Mouse (Mus musculus) left cerebral cortex, adult 18-20 months (tissue): ENCODE data around the gene Rabep1. TPM values are rescaled to one million over a fixed set of nuclear protein-coding genes. Genes with fewer than 3 reads are reported as not detected.
"Not testable (repeated sequence)": the region's sequence is repeated elsewhere in the genome, so short reads cannot be mapped to it uniquely, and the experiment has no call there.

Experiments
- DNase-seq, 2 experiments: peaks; one replicate each; pipeline ENCODE4 v3.0.0; 2021 to 2022; ENCODE audit warnings: low spot score in 2 of 2, mixed read lengths in 1 of 2
- total RNA-seq, 2 experiments: library from RNA; stranded (reverse); gene quantifications; 2 replicates each; pipeline ENCODE4 v1.2.3; 2021

Gene Rabep1
- total RNA-seq, 2 experiments from 2014 or later = 140 TPM

DNA sequence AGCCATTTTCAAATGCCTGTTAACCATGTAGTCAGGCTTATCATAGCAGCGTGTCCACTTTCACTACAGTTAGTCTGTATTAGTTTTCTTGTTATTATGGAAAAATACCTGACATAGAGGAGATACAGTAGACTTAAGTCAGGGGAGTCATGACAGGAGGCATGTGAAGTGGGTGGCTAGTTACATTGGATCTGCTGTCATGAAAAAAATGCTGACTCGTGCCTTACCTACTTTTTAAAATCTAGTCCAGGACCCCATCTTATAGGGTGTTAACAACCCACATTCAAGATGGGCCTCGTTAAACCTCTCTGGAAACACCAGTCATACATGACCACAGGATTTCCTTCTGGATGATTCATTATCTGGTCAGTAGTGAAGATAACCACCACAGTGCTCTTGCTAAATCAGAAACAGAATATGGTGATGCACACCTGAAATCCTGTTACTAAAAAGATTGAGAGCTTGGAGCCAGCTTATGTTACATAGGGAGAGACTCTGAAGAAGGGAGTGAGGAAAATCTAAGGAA, 38.4 kb downstream of the Rabep1 start:
- no peak for DNase-seq

- no peak for DNase-seq
These were observed 46.1 kb downstream of the Rabep1 start for GRCm38 (mm10) chr11:70890643-70891042.

DNA sequence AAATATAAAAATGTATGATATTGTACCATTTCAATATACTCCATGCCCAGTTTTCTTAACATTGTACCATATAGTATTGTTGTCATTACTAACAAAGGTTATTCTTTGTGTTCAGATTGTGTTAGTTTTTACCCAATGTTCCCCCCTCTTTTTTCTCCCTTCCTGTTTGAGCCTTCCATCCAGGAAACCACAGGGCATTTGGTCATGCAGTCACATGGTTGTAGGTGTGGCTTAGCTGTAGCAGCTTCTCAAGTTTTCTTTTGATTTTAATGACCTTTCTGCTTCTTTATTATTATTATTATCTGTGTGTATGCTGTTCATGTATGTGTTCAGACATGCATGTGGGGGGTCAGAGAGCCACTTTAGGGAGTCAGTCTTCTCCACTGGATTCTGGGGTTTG, 47.0 kb downstream of the Rabep1 start:
- DNase-seq = no peak

DNA sequence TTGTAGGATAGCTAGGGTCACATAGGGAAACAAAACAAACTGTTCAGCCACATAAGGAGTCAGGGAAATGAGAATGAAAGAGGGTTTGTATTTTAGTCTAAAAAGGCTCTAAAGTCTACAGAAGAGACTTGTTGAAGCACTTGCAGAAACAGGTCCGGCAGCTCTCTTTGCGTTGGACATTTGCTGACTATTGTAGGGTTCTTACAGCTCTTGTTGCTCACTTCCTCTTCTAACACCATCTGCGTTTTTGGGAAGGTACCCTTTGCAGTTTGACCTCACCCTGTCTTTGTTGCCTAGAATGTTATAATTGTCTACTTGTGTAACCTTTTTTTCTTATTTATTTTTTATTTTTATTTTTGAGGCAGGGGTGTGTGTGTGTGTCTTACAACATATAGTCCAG, 53.1 kb downstream of the Rabep1 start:
- DNase-seq = no peak

- not testable (repeated sequence) for DNase-seq
These were observed 53.6 kb downstream of the Rabep1 start for GRCm38 (mm10) chr11:70898182-70898581.

- peak; percentile 24 to 41 for DNase-seq
These were observed 62.1 kb downstream of the Rabep1 start for GRCm38 (mm10) chr11:70906681-70907080.

GRCm38 (mm10) chr11:70911323-70911722, 66.7 kb downstream of the Rabep1 start:
- no peak for DNase-seq

DNA sequence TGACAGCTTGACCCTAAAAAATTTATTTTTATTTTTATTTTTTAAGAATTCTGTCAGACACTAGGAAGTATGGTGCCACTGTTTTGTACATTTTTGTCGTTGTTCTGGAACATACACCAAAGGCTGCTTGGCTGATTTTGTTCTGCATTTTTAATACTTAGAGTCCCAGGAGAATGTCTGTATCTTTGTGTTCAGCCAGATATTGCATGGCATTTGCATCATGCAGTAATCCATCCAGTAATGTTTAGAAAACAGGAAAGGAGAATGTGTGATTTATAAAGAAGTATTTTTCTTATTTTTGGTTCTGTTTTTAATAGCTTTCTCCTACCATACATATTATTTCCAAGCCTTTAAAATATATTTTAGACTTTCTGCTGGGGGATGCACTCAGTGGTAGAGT, 67.3 kb downstream of the Rabep1 start:
- no peak for DNase-seq

DNA sequence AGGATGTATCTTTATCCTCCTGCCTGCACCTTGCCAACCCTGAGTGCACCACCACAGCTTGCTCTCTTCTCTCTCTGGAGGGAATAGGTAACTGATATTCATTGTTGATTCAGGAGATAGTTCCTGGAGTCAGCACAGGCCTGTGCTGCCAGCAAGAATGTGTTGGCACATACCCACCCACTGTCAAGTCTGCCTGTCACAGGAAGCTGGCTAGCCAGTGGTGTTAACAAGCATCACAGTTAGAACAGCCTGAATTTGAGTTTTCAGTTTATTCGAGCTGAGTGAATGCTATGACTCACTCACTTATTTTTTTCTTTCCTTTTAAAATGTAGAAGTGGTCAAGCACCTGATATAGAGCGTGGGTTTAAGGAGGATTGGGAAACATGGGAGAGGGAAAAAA, 73.3 kb downstream of the Rabep1 start:
- DNase-seq = peak; percentile 52 to 59

GRCm38 (mm10) chr11:70919524-70919923, 74.9 kb downstream of the Rabep1 start:
- DNase-seq = no peak

DNA sequence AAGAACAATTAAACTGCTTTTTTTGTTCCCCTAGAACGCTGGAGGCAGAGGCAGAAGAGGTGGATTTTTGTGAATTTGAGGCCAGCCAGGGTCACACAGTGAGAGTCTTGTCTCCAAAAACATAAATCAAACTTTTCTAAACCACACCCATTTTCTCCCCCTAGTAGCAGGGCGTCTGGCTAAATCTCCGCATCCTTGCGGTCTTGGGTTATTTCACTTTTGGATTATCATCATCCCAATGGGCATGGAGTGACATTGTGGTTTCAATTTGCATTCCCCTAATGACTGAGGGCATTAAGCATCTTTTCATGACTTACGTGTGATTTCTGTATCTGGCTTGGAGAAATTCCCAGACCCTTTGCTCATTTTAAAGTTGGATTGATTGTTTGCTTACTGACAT, 86.9 kb downstream of the Rabep1 start:
- DNase-seq = no peak

- DNase-seq = no peak
These were observed 90.7 kb downstream of the Rabep1 start for GRCm38 (mm10) chr11:70935316-70935715.

DNA sequence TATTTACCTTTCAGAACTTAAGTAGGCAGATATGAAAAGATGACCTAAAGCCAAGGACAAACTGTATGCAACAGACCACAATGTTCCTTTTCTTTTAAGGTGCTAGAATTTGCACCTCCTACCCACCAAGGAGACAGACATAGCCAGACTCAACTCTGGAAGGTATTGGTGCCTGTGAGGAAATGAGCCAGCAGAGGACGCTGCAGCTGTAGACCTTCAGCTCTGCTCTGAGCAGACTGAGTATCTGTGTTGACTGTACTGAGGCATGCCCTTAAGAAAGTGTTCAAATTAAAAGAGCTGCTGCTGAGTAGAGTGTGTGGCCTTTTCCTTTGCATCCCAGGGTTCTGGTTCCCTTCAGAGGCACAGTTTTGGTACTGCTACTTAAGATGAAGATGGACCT, 98.0 kb downstream of the Rabep1 start:
- DNase-seq = no peak

DNA sequence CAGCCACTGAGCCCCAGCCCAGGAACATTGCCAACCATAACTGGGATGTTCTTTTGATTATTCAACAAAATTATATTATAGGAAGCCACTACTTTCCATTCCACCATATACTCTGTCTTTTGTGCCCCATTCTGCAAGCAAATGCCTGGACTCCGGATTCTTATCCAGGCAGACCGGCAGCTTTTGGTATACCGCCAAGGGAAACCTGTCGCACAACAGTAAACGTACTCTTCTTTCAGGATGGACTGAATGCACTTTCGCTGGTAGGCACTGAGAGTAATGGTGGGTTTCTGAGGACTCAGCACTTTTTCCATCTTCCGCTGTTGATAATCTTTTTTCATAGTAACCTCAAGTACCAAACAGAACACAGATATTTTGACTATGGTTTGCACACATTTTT, 99.1 kb downstream of the Rabep1 start:
- DNase-seq = no peak

GRCm38 (mm10) chr11:70944935-70945817, 100.6 kb downstream of the Rabep1 start:
- DNase-seq = no peak

DNA sequence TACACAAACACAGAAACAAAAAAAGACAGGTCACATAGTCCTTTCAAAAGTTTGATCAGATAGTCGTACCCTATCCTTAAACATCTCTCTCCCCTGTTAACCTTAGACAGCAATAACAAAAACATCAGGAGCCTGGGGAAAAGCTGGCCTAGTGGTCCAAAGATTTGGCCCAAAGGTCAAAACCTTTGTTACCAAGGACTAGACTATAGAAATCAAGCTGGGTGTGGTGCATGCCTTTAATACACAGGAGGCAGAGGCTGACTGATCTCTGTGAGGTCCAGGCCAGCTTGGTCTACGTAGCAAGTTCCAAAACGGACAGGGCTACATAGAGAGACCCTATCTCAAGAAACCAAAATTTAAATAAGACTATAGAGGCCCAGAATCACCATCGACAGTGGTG, 110.1 kb downstream of the Rabep1 start:
- DNase-seq = no peak

- no peak for DNase-seq
These were observed 116.4 kb downstream of the Rabep1 start for GRCm38 (mm10) chr11:70960786-70961554.

GRCm38 (mm10) chr11:70964222-70964907, 119.8 kb downstream of the Rabep1 start:
- DNase-seq = no peak

DNA sequence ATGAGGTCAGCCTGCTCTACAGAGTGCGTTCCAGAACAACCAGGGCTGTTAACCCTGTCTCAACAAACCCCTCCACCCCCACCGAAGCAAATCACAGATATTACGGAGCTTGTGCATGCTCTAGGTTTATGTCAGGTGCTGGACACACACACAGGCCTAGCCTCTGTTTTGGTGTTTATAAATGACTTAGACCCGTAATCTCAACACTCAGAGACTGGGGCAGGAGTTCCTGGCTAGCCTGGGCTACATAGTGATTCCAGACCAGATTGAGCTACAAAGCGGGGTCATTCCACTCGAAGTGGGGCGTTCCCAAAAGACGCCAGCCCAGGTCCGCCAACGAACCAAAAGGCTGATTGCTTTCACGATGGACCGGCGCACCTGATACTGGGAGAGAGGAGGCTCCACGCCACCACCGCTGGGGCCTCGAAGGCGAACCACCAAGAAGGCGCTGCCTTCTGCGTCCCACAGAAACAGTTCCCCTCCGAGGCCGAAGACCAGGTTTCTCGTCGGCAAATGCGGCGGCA, 124.8 kb downstream of the Rabep1 start:
- no peak for DNase-seq

DNA sequence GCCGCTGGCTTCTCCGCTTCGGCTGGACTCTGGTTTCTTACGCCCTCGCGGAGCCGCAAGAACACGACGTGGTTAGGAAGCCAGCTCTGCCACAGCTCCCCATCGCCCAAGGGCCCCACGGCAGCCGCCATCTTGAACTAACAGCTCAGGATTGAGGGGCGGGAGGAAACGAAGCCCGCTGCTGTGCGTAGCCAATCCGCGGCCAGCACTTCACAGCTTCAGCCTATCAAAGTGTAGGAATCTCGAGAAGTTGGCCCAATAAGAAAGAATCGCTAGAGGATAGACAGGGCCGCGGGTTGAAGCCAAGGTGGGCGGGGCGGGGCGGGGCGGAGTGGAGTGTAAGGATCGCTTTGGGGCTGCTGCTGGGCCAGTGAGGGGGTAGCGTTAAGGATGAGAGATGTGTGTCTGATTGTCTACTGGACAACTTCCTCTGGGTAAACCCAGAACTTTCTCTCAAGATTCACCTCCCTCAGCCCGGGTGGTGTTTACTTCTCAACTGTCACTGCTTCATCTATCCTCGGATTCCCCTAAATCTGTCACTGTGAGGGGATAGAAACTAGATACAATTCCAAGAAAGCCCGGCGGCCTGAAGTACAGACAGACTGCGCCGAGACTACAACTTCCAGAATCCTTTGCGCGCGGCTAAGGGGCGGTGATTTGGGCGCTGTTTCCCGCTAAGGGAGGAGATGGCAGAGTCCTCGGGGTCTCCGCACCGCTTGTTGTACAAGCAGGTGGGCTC, 125.4 kb downstream of the Rabep1 start, which contains the start of the genes Nup88 and Rpain:
Gene Nup88, minus strand, starts transcription at position 153 of the 739 bp plus-strand sequence.
Gene Rpain, plus strand, starts transcription at position 393 of the 739 bp plus-strand sequence.
- DNase-seq = peak; percentile 90 to 92
